Mouse (Mus musculus): ENCODE results near the gene Trim38. TPM values are rescaled to one million over a fixed set of nuclear protein-coding genes. Genes with fewer than 3 reads are reported as not detected.
A peak's percentile ranks its signal among the peaks of the same experiment; 100 is the strongest.
"Not testable (repeated sequence)": the region's sequence is repeated elsewhere in the genome, so short reads cannot be mapped to it uniquely, and the experiment has no call there.

Trim38 gene
- polyA plus RNA-seq, 1 experiment: 0.05 TPM

DNA sequence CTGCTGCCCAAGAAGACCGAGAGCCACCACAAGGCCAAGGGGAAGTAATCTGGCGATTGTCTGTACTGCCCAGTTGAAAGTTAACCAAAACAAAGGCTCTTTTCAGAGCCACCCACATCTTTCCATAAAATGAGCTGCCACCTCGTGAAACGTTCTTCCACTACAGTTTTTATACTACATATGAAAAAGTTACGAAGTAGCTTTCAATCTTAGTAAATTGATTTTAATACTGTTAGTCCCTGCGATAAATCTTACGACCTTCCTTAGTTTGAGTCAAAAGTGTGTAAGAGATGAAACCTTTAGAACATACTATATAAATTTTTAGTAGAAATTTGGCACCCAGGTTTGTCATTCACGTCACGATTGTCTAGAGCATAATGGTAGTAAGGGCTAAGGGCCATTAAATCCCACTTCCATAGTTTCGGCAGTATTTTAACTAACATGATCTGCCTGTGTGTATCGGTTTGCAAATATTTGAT lies 18.2 kb upstream of the Trim38 start:
- no peaks in the 10 kb centered on the region for H3K36me3 ChIP-seq (ENCODE audit: control insufficient read depth, insufficient read depth, low read length)

DNA sequence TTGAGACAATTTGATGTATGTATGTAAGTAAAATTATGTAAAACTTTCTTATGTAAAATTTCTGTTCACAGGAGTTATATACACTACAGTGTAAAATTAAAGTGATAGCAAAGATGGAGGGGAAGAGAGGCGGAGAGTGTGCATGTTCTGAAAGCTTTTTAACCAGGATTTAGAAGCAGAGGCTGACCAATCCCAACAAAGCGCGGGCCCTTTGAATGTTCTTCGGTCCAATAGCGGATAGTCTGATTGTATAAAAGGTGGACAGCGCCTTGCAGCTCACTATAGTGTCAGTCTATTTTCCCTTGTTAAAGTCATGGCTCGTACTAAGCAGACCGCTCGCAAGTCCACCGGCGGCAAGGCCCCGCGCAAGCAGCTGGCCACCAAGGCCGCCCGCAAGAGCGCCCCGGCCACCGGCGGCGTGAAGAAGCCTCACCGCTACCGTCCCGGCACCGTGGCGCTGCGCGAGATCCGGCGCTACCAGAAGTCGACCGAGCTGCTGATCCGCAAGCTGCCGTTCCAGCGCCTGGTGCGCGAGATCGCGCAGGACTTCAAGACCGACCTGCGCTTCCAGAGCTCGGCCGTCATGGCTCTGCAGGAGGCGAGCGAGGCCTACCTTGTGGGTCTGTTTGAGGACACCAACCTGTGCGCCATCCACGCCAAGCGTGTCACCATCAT lies 17.5 kb upstream of the Trim38 start, which contains the start of gene Hist1h3b:
Gene Hist1h3b (plus strand): TSS at position 201 of the 675 bp plus-strand sequence.
- Histone ChIP-seq H3K4me3 (ENCODE audit: insufficient read depth, low read depth, low read length) (peak within 1 kb of the TSS; percentile 74; the same call in 1 of the 2 replicates), H3K27ac (ENCODE audit: insufficient read depth, low read depth, low read length) (peak within 1 kb of the TSS; percentile 71)
- H3K4me1 ChIP-seq (ENCODE audit: control insufficient read depth, insufficient read depth, low read length); H3K36me3 ChIP-seq (ENCODE audit: control insufficient read depth, insufficient read depth, low read length); H3K27me3 ChIP-seq (replicated peaks; ENCODE audit: control insufficient read depth, insufficient read depth, low read length): not testable (repeated sequence)
- 4% methylated on average over 18 of the region's 47 CpGs for WGBS
- DNase-seq: peak; percentile 88

More for the DNA sequence above, 18.2 kb upstream of the Trim38 start:
- WGBS: 5% methylated on average over 11 of the region's 11 CpGs
- no peak for TF ChIP-seq POLR2A (IDR thresholded peaks at IDR 0.05; ENCODE audit: low read depth, low read length)
- no peak for TF ChIP-seq CTCF (conservative IDR thresholded peaks at IDR 0.05; ENCODE audit: insufficient read depth, insufficient read length, low read depth, low read length)
- no peak overlapping the region for H3K4me3 ChIP-seq (ENCODE audit: insufficient read depth, low read depth, low read length)
- peaks cover 2% of the 10 kb centered on the region; the same call in 1 of the 2 replicates for H3K4me1 ChIP-seq (ENCODE audit: control insufficient read depth, insufficient read depth, low read length)
- H3K27ac ChIP-seq (ENCODE audit: insufficient read depth, low read depth, low read length): no peak overlapping the region
- no peaks in the 10 kb centered on the region for H3K27me3 ChIP-seq (replicated peaks; ENCODE audit: control insufficient read depth, insufficient read depth, low read length)
- DNase-seq: no peak

DNA sequence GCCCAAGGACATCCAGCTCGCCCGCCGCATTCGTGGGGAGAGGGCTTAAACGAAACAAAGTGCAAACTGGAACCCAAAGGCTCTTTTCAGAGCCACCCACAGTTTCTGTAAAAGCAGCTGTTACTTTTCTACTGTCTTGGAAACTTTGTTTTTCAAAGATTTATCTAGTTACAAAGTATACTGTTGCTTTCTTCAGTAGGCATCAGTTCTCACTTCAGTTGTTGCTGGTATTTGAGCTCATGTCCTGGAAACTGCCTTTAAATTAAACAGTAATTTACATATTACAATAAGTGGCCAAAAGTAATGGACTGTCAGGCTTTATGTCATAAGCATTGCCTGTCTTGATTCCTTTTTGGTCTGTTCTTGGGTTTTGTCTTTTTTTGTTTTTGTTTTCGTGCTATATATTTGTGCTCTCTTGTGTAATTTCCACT lies 17.0 kb upstream of the Trim38 start:
- WGBS: 21% methylated on average over 6 of the region's 6 CpGs
- Histone ChIP-seq H3K27me3 (replicated peaks; ENCODE audit: control insufficient read depth, insufficient read depth, low read length) (no peaks in the 10 kb centered on the region), H3K27ac (ENCODE audit: insufficient read depth, low read depth, low read length) (no peak overlapping the region), H3K4me1 (ENCODE audit: control insufficient read depth, insufficient read depth, low read length) (peaks cover 6% of the 10 kb centered on the region; the same call in 1 of the 2 replicates), H3K4me3 (ENCODE audit: insufficient read depth, low read depth, low read length) (no peak overlapping the region), H3K36me3 (ENCODE audit: control insufficient read depth, insufficient read depth, low read length) (no peaks in the 10 kb centered on the region)
- TF ChIP-seq POLR2A (IDR thresholded peaks at IDR 0.05; ENCODE audit: low read depth, low read length): no peak
- no peak for TF ChIP-seq CTCF (conservative IDR thresholded peaks at IDR 0.05; ENCODE audit: insufficient read depth, insufficient read length, low read depth, low read length)
- no peak for DNase-seq

DNA sequence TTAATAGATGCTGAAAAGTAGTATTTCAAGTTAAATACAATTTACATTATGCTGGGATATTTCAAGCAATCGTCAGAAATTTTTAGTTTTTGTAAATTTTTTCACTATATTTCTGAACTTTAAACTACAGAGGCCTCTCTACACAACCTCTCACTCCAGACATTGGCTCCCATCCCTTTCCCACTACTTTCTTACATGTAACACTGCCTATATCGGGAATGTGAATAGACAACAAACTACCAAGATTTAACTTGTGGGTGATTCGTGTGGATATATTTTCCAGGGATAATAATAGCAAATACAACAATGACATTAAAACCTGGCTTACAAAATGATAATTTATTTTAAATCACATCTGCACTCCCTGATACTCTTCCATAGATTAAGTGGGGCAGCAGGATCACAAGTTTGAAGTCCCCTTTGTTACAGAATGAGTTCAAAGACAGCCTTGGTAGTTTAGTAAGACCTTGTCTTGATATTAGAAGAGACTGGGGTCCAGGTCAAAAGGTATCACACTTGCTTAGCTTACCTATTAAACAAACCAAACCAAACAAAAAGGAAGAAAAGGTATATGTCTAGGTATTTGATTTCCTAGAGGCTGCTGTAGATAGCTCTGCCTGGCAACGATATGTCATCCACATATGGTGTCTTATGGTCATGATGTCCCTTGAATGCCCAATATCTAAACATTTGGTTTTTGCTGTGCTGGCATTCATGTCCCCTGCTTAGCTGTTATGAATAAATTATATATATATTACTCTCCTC lies 16.2 kb upstream of the Trim38 start:
- DNase-seq: no peak
- H3K27ac ChIP-seq (ENCODE audit: insufficient read depth, low read depth, low read length): no peak overlapping the region
- H3K27me3 ChIP-seq (replicated peaks; ENCODE audit: control insufficient read depth, insufficient read depth, low read length): no peaks in the 10 kb centered on the region
- H3K4me3 ChIP-seq (ENCODE audit: insufficient read depth, low read depth, low read length): no peak overlapping the region
- H3K36me3 ChIP-seq (ENCODE audit: control insufficient read depth, insufficient read depth, low read length): no peaks in the 10 kb centered on the region
- TF ChIP-seq CTCF (conservative IDR thresholded peaks at IDR 0.05; ENCODE audit: insufficient read depth, insufficient read length, low read depth, low read length) (no peak), POLR2A (IDR thresholded peaks at IDR 0.05; ENCODE audit: low read depth, low read length) (no peak)
- peaks cover 6% of the 10 kb centered on the region; the same call in 1 of the 2 replicates for H3K4me1 ChIP-seq (ENCODE audit: control insufficient read depth, insufficient read depth, low read length)
- 68% methylated on average over 4 of the region's 4 CpGs for WGBS

DNA sequence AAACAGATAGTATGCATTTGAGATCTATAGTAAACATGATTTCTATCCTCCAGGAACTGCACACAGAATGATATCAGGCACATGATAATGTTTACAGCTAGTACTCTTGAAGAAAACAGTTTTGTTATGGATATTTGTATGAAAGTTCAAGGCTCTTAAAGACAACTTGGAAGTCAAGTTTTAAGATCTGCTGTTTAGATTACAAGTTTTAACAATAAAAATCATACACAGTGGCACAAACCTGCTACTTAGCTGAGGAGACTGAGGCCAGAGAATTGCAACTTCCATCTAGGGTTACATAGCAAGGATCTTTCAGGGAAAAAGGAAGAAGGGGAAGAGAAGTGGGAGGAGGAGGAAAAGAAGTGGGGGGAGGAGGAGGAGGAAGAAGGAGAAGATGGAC lies 14.7 kb upstream of the Trim38 start:
- DNase-seq: no peak
- Histone ChIP-seq H3K27me3 (replicated peaks; ENCODE audit: control insufficient read depth, insufficient read depth, low read length) (no peaks in the 10 kb centered on the region), H3K27ac (ENCODE audit: insufficient read depth, low read depth, low read length) (no peak overlapping the region), H3K4me1 (ENCODE audit: control insufficient read depth, insufficient read depth, low read length) (peaks cover 6% of the 10 kb centered on the region; the same call in 1 of the 2 replicates), H3K36me3 (ENCODE audit: control insufficient read depth, insufficient read depth, low read length) (no peaks in the 10 kb centered on the region), H3K4me3 (ENCODE audit: insufficient read depth, low read depth, low read length) (no peak overlapping the region)
- TF ChIP-seq CTCF (conservative IDR thresholded peaks at IDR 0.05; ENCODE audit: insufficient read depth, insufficient read length, low read depth, low read length): no peak
- TF ChIP-seq POLR2A (IDR thresholded peaks at IDR 0.05; ENCODE audit: low read depth, low read length): no peak

GRCm38 (mm10) chr13:23756790-23757189 lies 12.9 kb upstream of the Trim38 start, which contains the start of gene Hist1h4b:
Gene Hist1h4b (plus strand): TSS chr13:23757013.
- Histone ChIP-seq H3K36me3 (ENCODE audit: control insufficient read depth, insufficient read depth, low read length) (no peaks in the 10 kb centered on the region), H3K27me3 (replicated peaks; ENCODE audit: control insufficient read depth, insufficient read depth, low read length) (no peaks in the 10 kb centered on the region), H3K4me1 (ENCODE audit: control insufficient read depth, insufficient read depth, low read length) (peaks cover 8% of the 10 kb centered on the region; the same call in 1 of the 2 replicates), H3K27ac (ENCODE audit: insufficient read depth, low read depth, low read length) (peak within 1 kb of the TSS; percentile 62), H3K4me3 (ENCODE audit: insufficient read depth, low read depth, low read length) (peak within 1 kb of the TSS; percentile 38)
- peak; percentile 95 for DNase-seq
- under 1% methylated on average over 18 of the region's 22 CpGs for WGBS
- TF ChIP-seq POLR2A (IDR thresholded peaks at IDR 0.05; ENCODE audit: low read depth, low read length) (peak; percentile 57), CTCF (conservative IDR thresholded peaks at IDR 0.05; ENCODE audit: insufficient read depth, insufficient read length, low read depth, low read length) (no peak)

DNA sequence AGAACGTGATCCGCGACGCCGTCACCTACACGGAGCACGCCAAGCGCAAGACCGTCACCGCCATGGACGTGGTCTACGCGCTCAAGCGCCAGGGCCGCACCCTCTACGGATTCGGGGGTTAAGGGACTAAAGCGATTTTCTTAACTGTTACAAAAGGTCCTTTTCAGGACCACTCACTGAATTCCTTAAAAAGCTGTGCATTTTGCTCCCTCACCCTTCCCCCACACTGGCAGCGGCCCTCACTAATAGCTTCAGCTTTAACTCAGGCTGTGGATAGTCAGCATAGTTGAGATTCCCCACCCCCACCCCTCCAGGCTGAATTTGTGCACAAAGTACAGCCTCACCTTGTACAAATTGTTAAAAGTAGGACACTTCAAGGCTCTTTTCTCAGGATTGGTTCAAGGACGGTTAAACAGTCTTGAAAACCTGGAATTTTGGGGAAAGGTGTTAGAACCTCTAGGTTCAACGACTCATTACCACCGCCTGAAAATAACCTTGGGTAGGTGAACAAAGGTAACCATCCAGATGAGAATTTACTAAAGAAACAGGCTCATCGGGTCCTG lies 12.4 kb upstream of the Trim38 start:
- peak overlapping the region; percentile 62 for H3K27ac ChIP-seq (ENCODE audit: insufficient read depth, low read depth, low read length)
- H3K27me3 ChIP-seq (replicated peaks; ENCODE audit: control insufficient read depth, insufficient read depth, low read length): no peaks in the 10 kb centered on the region
- DNase-seq: no peak
- H3K36me3 ChIP-seq (ENCODE audit: control insufficient read depth, insufficient read depth, low read length): no peaks in the 10 kb centered on the region
- peaks cover 8% of the 10 kb centered on the region; the same call in 1 of the 2 replicates for H3K4me1 ChIP-seq (ENCODE audit: control insufficient read depth, insufficient read depth, low read length)
- peak overlapping the region; percentile 38 for H3K4me3 ChIP-seq (ENCODE audit: insufficient read depth, low read depth, low read length)
- 2% methylated on average over 20 of the region's 23 CpGs for WGBS
- TF ChIP-seq CTCF (conservative IDR thresholded peaks at IDR 0.05; ENCODE audit: insufficient read depth, insufficient read length, low read depth, low read length): no peak
- no peak for TF ChIP-seq POLR2A (IDR thresholded peaks at IDR 0.05; ENCODE audit: low read depth, low read length)

Measured in kidney, adult 2 months (tissue).